Mouse (Mus musculus) forelimb bud, embryonic 11.5 days (tissue): ENCODE data around the gene Dnajb6.
"Not testable (repeated sequence)": the region's sequence is repeated elsewhere in the genome, so short reads cannot be mapped to it uniquely, and the experiment has no call there.

Source experiments
- DNase-seq: peaks from one replicate; pipeline ENCODE4 v3.0.0-alpha.2; 2012; ENCODE audit warnings: low read depth, low spot score

Dnajb6 gene

GRCm38 (mm10) chr5:29735557-29736061 lies at the start of gene Dnajb6, which contains the start of gene Gm5129:
TSS of gene Dnajb6 (plus strand) at chr5:29735688.
TSS of gene Gm5129 (minus strand) at chr5:29735936.
- DNase-seq: peak; percentile 89

GRCm38 (mm10) chr5:29687671-29688070 lies 47.8 kb upstream of the Dnajb6 start:
- peak; percentile 62 for DNase-seq

GRCm38 (mm10) chr5:29688352-29688751 lies 47.1 kb upstream of the Dnajb6 start:
- DNase-seq: no peak

DNA sequence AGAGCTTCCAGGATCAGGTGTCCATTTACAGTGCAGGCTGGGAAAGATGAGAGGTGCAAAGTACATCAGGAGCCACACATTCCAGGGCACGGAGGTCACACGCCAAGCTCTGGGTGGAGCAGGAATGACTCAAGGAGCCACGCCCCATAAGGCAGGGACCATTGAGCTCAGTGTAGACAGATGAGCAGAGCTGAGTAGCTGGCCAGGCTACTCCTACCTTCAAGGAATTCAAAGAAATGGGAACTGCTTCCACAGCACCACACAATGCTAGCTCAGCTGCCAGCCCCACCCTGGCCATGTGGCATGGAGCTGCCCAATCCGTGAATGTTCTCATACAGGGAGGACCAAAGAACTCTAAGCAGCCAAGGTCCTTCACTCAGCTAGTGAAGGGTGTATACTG lies 37.0 kb upstream of the Dnajb6 start:
- no peak for DNase-seq

GRCm38 (mm10) chr5:29699520-29700202 lies 35.8 kb upstream of the Dnajb6 start:
- DNase-seq: no peak

DNA sequence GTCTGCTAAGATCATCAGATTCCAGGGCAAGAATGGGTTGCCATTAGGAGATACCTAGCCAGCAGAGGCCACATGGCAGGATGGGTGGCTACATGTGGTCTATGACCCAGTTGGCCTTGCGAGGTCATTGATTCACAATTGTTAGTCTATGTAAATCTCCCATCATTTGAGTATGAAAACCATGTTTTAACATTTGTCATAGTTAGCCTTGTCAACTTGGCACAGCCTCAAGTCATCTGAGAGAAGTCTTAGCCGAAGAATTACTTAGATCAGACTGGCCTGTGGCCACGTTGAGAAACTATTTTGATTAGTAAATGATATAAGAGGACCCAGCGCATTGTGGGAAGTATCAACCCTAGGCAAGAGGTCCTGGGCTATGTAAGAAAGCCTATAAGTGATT lies 28.2 kb upstream of the Dnajb6 start:
- no peak for DNase-seq

DNA sequence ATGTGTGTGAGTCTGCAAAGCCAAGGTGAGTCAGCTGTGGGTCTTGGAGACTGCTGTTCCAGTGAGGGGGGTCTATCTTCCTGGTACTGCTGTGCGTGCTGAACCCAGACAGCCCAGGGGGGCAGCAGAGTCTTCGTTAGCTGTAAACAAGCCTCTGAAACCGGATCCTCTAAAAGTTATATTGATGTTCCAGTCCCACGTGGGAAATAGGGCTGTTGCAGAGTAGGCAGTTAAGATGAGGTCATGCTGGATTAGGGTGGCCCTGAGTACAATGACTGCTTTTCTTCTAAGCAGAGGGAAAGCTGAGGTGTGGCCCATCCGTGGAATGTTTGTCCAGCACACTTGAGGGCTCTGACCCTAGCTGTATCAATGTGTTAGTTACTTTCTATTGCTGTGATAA lies 27.2 kb upstream of the Dnajb6 start:
- peak; percentile 56 for DNase-seq

GRCm38 (mm10) chr5:29711631-29712030 lies 23.9 kb upstream of the Dnajb6 start:
- no peak for DNase-seq

GRCm38 (mm10) chr5:29712906-29713305 lies 22.6 kb upstream of the Dnajb6 start:
- DNase-seq: no peak

- DNase-seq: no peak
These were observed 14.3 kb upstream of the Dnajb6 start for GRCm38 (mm10) chr5:29721159-29721558.

DNA sequence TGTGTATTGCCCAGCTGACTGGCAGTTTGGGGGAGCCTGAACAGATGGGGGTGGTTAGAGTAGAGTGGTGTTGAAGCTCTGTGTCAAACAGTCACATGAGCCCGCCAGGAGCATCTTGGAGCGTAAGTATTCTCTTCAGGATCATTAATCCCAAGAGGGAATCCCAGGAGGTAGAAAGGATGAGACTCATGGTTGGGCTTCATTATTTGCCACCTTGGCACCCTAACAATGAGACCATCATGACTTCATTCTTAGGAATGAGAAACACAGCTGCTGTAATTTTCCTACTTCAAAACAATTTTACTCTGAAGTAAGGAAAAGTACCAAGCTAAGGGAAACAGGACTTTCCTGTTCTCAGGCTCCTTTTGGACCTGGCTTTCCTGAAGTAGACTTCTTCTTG lies 10.1 kb upstream of the Dnajb6 start:
- DNase-seq: no peak

GRCm38 (mm10) chr5:29726070-29726469 lies 9.4 kb upstream of the Dnajb6 start:
- not testable (repeated sequence) for DNase-seq

GRCm38 (mm10) chr5:29734831-29735510 lies 517 bp upstream of the Dnajb6 start:
- no peak for DNase-seq

DNA sequence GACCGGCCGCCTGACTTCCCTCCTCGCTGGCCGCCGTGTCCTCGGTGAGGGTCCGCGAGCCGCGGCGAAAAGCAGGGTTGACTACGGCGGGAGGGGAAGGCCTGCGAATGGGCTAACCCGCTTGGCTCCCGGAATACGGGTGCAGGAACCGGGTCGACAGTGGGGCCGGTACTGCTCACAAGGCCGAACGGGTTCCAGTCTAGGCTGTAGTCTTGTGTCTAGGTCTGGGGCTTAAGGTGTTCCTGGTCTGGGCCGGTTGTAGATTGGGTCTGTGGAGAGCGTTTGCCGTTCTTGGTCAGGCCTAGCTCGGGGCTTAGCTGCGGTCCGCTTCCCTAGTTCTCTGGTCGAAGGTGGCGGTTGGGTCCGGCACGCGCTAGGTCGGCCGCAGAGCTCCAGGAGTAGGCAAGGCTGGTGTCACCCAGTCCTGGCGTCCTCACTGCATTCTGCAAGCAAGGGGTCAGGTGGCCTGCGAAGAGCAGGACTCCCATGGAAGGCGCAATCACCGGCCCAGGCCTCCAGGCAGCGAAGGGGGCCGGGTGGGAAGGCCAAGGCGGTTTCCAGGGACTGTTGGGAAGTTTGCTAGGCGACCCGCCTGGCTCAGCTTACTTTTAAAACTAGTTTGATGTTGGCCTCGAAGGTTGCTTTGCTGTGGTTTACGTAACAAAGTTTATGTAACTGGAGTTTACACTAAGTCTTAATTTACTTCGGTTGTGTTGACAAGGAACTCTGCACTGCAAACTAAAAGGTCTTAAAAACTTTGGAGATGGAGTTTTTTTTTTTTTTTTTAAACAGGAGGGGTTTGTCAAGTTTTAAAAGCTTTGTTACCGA lies 799 bp downstream of the Dnajb6 start:
- DNase-seq: peak; percentile 19

- no peak for DNase-seq
These were observed 1.5 kb downstream of the Dnajb6 start for GRCm38 (mm10) chr5:29736942-29737341.

- no peak for DNase-seq
These were observed 2.0 kb downstream of the Dnajb6 start for GRCm38 (mm10) chr5:29737471-29737870.

DNA sequence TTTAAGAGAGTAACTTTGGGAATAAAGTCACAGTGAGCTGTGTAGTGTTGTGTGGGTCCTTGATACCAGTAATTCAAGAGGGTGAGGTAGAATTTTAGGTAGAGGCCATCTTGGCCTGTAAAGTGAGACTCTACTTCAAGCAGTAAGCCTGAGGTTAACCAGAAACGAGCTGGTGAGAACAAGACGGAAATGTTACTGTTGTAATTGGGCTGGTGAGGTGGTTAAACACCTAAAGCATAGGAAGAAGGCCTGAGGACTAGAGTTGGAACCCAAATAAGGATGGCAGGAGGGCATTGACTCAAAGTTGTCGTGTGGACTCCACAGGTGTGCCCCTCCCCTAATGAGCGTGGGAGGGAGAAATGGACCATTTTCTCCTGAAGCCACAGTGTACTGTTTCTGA lies 2.6 kb downstream of the Dnajb6 start:
- no peak for DNase-seq

DNA sequence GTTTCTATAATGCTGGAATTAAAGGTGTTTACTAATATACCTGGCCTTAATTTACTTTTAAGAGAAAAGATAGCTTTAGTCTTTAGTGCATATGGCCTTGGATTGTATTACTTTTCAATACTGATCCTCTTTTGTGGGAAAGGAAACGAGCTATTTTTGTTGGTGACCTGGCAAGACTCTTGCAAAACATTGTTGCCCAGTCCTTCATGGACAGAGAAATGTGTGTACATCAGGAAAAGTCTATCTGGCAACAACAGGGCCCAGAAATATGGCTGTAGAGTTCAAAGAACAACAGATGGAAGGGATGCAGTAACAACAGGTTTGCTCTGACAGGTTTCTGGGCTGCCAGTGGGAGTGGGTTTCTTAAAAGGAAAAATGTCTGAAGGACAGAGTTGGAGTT lies 5.2 kb downstream of the Dnajb6 start:
- DNase-seq: no peak

- no peak for DNase-seq
These were observed 5.6 kb downstream of the Dnajb6 start for GRCm38 (mm10) chr5:29741093-29741492.

- DNase-seq: no peak
These were observed 12.2 kb downstream of the Dnajb6 start for GRCm38 (mm10) chr5:29747661-29748060.

DNA sequence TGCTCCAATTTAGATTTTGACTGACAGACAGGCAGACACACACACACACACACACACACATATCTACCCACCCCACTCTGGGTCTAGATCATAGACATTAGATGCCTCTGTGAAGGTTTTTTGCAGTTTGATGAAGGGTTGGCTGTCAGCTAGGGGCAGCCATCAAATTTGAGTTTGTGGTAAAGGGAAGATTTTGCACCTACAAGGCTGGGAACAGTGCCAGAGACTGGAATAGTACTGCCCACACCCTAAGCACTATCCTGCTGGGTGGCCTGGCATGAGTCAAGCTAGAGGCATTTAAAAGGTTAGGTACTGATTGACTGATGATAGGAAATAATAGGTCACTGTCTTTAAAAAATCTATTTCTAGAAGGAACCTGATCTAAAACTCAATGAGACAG lies 15.8 kb downstream of the Dnajb6 start:
- DNase-seq: no peak

DNA sequence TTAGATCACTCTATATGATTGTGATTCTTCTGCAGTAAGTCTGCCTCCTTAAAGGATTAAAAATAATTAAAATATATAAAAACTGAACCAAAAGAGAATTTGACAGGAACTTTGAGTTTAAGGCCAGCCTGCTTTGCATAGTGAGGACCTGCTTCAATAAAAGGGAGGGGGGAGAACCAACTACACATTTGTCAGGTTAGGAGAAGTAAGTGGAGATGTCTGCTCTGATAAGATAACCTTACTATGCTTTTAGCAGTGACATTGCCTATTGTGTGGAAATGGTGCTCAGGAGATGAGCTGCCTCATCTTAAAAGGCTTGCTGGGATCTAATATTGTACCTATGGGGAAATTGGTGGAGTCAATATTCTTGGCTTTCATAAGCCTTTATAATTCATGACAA lies 17.4 kb downstream of the Dnajb6 start:
- DNase-seq: no peak
